Mouse (Mus musculus): ENCODE data around the gene Usp44. TPM values are rescaled to one million over a fixed set of nuclear protein-coding genes. Genes with fewer than 3 reads are reported as not detected.

The Usp44 gene
- polyA plus RNA-seq, 1 experiment, result 1.3 TPM

DNA sequence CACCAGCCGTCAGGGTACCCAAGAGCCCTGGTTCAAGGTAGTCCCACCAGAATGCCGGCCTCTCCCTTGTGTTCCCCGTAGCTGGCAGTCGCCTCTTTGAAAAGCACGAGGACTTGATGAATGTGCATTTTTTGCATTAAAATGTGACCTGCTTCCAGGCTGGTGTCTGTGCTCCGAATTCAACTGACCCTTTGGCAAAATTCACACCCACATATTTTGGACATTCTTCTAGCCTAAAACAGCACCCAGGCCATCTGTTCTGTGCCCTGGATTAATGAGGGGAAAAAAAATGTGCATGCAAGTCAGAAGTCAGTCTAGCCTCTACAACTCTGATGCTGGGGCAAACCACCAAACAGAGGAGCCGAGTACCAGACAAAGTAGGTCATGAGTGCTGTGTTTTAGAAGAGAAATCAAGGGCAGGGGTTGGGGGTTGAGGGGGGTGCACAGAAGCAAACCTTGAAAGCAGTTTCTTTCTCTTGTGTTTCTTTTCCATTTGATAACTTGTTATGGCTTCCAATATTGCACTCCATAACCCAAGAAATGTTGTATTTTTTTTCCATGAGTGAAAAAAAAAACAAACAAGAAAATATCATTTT is 20.7 kb upstream of the Usp44 start:
- WGBS, result 71% methylated on average over 7 of the region's 7 CpGs
- H3K27me3 ChIP-seq (ENCODE audit: control insufficient read depth, insufficient read depth, low read length), result no peaks in the 10 kb centered on the region
- TF ChIP-seq CTCF (IDR thresholded peaks at IDR 0.05; ENCODE audit: borderline replicate concordance, control insufficient read depth, extremely low read depth, insufficient read depth, low read length, poor library complexity), result no peak
- TF ChIP-seq POLR2A (IDR thresholded peaks at IDR 0.05; ENCODE audit: control insufficient read depth, extremely low read depth, insufficient read depth, low read length, poor library complexity), result no peak
- no peak for DNase-seq
- no peak overlapping the region for H3K4me3 ChIP-seq (ENCODE audit: control insufficient read depth, insufficient read depth, low read length)
- no peaks in the 10 kb centered on the region for H3K36me3 ChIP-seq (ENCODE audit: control insufficient read depth, insufficient read depth, low read length)
- H3K4me1 ChIP-seq (replicated peaks; ENCODE audit: control insufficient read depth, insufficient read depth, low read length), result peaks cover 8% of the 10 kb centered on the region
- peak overlapping the region; percentile 46; the same call in 1 of the 2 replicates for H3K27ac ChIP-seq (ENCODE audit: control insufficient read depth, insufficient read depth, low read length)

DNA sequence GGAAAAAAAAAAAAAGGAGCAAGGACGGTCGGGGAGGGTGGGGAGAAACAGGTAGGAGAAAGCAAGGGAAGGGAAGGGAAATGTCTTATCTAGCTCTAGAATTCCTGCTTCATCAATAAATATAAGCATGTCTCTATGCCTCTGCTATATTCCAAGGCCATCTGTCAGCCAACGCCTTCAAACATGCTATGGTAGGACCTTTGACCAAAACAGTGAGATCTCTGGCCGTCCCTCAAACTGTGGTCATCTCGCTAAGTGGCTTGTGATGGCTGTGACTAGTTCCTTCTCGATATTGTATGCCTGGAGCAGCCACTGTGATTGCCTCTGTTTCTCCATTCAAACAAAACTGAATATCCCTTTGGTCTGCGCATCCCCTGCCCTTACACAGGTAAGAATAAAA is 19.3 kb upstream of the Usp44 start:
- WGBS, result 94% methylated on average over 7 of the region's 7 CpGs
- no peak overlapping the region for H3K27ac ChIP-seq (ENCODE audit: control insufficient read depth, insufficient read depth, low read length)
- no peaks in the 10 kb centered on the region for H3K36me3 ChIP-seq (ENCODE audit: control insufficient read depth, insufficient read depth, low read length)
- H3K27me3 ChIP-seq (ENCODE audit: control insufficient read depth, insufficient read depth, low read length), result no peaks in the 10 kb centered on the region
- DNase-seq, result no peak
- no peak for TF ChIP-seq POLR2A (IDR thresholded peaks at IDR 0.05; ENCODE audit: control insufficient read depth, extremely low read depth, insufficient read depth, low read length, poor library complexity)
- no peak for TF ChIP-seq CTCF (IDR thresholded peaks at IDR 0.05; ENCODE audit: borderline replicate concordance, control insufficient read depth, extremely low read depth, insufficient read depth, low read length, poor library complexity)
- H3K4me1 ChIP-seq (replicated peaks; ENCODE audit: control insufficient read depth, insufficient read depth, low read length), result peaks cover 8% of the 10 kb centered on the region
- H3K4me3 ChIP-seq (ENCODE audit: control insufficient read depth, insufficient read depth, low read length), result no peak overlapping the region

GRCm38 (mm10) chr10:93812774-93813415 is 18.5 kb upstream of the Usp44 start:
- no peak overlapping the region for H3K27ac ChIP-seq (ENCODE audit: control insufficient read depth, insufficient read depth, low read length)
- H3K36me3 ChIP-seq (ENCODE audit: control insufficient read depth, insufficient read depth, low read length), result no peaks in the 10 kb centered on the region
- no peak overlapping the region for H3K4me3 ChIP-seq (ENCODE audit: control insufficient read depth, insufficient read depth, low read length)
- 12% methylated on average over 10 of the region's 10 CpGs for WGBS
- H3K27me3 ChIP-seq (ENCODE audit: control insufficient read depth, insufficient read depth, low read length), result no peaks in the 10 kb centered on the region
- peaks cover 8% of the 10 kb centered on the region for H3K4me1 ChIP-seq (replicated peaks; ENCODE audit: control insufficient read depth, insufficient read depth, low read length)
- DNase-seq, result peak; percentile 51
- TF ChIP-seq POLR2A (IDR thresholded peaks at IDR 0.05; ENCODE audit: control insufficient read depth, extremely low read depth, insufficient read depth, low read length, poor library complexity) (no peak), CTCF (IDR thresholded peaks at IDR 0.05; ENCODE audit: borderline replicate concordance, control insufficient read depth, extremely low read depth, insufficient read depth, low read length, poor library complexity) (no peak)

- Histone ChIP-seq H3K27ac (ENCODE audit: control insufficient read depth, insufficient read depth, low read length) (no peak overlapping the region), H3K27me3 (ENCODE audit: control insufficient read depth, insufficient read depth, low read length) (no peaks in the 10 kb centered on the region), H3K4me3 (ENCODE audit: control insufficient read depth, insufficient read depth, low read length) (no peak overlapping the region), H3K36me3 (ENCODE audit: control insufficient read depth, insufficient read depth, low read length) (no peaks in the 10 kb centered on the region), H3K4me1 (replicated peaks; ENCODE audit: control insufficient read depth, insufficient read depth, low read length) (peaks cover 8% of the 10 kb centered on the region)
- 90% methylated on average over 10 of the region's 10 CpGs for WGBS
- no peak for TF ChIP-seq POLR2A (IDR thresholded peaks at IDR 0.05; ENCODE audit: control insufficient read depth, extremely low read depth, insufficient read depth, low read length, poor library complexity)
- TF ChIP-seq CTCF (IDR thresholded peaks at IDR 0.05; ENCODE audit: borderline replicate concordance, control insufficient read depth, extremely low read depth, insufficient read depth, low read length, poor library complexity), result no peak
- no peak for DNase-seq
Measured at GRCm38 (mm10) chr10:93813755-93814154, 17.6 kb upstream of the Usp44 start.

- TF ChIP-seq CTCF (IDR thresholded peaks at IDR 0.05; ENCODE audit: borderline replicate concordance, control insufficient read depth, extremely low read depth, insufficient read depth, low read length, poor library complexity), result no peak
- TF ChIP-seq POLR2A (IDR thresholded peaks at IDR 0.05; ENCODE audit: control insufficient read depth, extremely low read depth, insufficient read depth, low read length, poor library complexity), result no peak
- Histone ChIP-seq H3K27me3 (ENCODE audit: control insufficient read depth, insufficient read depth, low read length) (no peaks in the 10 kb centered on the region), H3K27ac (ENCODE audit: control insufficient read depth, insufficient read depth, low read length) (no peak overlapping the region), H3K4me1 (replicated peaks; ENCODE audit: control insufficient read depth, insufficient read depth, low read length) (no peaks in the 10 kb centered on the region), H3K4me3 (ENCODE audit: control insufficient read depth, insufficient read depth, low read length) (no peak overlapping the region), H3K36me3 (ENCODE audit: control insufficient read depth, insufficient read depth, low read length) (no peaks in the 10 kb centered on the region)
- DNase-seq, result peak; percentile 84
- 14% methylated on average over 7 of the region's 7 CpGs for WGBS
Measured at GRCm38 (mm10) chr10:93818661-93819060, 12.7 kb upstream of the Usp44 start.

DNA sequence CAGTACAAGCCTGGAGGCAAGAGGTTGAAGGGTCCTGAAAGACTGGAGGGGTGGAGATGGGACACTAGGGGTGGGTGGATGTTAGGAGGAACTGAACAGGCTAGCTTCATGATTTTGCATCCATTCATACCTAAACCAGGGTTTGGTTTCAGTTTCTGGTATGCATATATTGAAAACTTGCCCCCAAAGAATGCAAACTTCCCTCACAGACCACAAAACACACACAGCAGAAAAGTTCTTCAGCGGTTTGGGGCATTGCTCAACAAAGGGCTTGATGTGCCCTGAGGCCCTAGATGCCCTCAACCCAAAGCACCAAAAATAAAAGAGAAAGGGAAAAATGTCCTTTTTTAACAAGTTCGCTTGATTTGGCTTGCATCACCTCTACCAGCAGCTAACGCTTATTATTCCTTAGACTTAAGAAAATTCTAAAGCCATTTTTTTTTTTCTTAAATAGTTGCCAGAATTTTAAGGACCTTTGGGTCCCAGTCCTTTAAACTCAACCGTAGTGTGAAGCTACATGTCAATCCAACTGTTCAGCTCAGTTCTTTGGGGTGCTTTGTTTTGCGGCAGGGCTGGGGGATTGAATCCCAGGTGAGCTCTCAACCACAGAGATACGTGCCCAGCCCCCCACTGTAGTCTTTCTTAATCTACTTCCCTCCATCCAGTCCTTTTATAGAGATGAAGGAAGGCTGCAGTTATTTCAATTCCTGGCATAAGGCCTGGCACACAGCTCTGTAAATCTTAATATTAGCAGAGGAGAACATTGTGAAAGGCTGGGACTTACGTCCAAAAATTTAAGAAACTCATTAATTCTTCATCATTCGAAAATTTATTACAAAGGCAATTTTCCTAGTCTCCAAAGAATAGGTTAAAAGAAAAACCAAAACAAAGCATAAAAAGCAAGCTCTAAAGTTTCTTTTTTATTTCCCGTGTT is 1.2 kb upstream of the Usp44 start:
- H3K27me3 ChIP-seq (ENCODE audit: control insufficient read depth, insufficient read depth, low read length), result peaks cover 4% of the 10 kb centered on the region; the same call in 1 of the 2 replicates

More for the DNA sequence above, 1.2 kb upstream of the Usp44 start:
- Histone ChIP-seq H3K4me3 (ENCODE audit: control insufficient read depth, insufficient read depth, low read length) (no peak overlapping the region), H3K36me3 (ENCODE audit: control insufficient read depth, insufficient read depth, low read length) (no peaks in the 10 kb centered on the region), H3K27ac (ENCODE audit: control insufficient read depth, insufficient read depth, low read length) (no peak overlapping the region), H3K4me1 (replicated peaks; ENCODE audit: control insufficient read depth, insufficient read depth, low read length) (peaks cover 17% of the 10 kb centered on the region)
- no peak for DNase-seq
- TF ChIP-seq CTCF (IDR thresholded peaks at IDR 0.05; ENCODE audit: borderline replicate concordance, control insufficient read depth, extremely low read depth, insufficient read depth, low read length, poor library complexity), result no peak
- TF ChIP-seq POLR2A (IDR thresholded peaks at IDR 0.05; ENCODE audit: control insufficient read depth, extremely low read depth, insufficient read depth, low read length, poor library complexity), result no peak
- WGBS, result 32% methylated on average over 9 of the region's 9 CpGs

Measured in thymus, adult 2 months (tissue).